Mouse (Mus musculus) liver, embryonic 14.5 days (tissue): ENCODE measurements at regions not wholly inside any gene's neighbourhood (a gene's known extent, or its start where the extent isn't known, plus 50 kb on each side); places are given as distances from the start of the nearest gene placed in this dataset.

ENCODE experiments used
- CTCF ChIP-seq: IDR thresholded peaks from 2 replicates; pipeline ENCODE4 v1.5.1; 2016; ENCODE audit warnings: antibody characterized with exemption, low read depth, control low read depth
- EP300 ChIP-seq: IDR thresholded peaks from 2 replicates; pipeline ENCODE4 v1.6.1; 2016; ENCODE audit warnings: antibody characterized with exemption, low read depth

- TF ChIP-seq EP300 (no peak), CTCF (no peak)
Observed at GRCm38 (mm10) chr1:92277199-92277747, 81.8 kb upstream of the Hdac4 start.
